Mouse (Mus musculus) macrophage (primary cell): ENCODE data around the gene Mdm2. TPM values are rescaled to one million over a fixed set of nuclear protein-coding genes. Genes with fewer than 3 reads are reported as not detected.

Experiments used
- H3K27ac ChIP-seq: fragments of 350-480 bp; formaldehyde crosslinking; 2 replicates; pipeline ENCODE4 v1.9.0; 2021
- H3K36me3 ChIP-seq: fragments of 350-480 bp; formaldehyde crosslinking; 2 replicates; pipeline ENCODE4 v1.9.0; 2021; ENCODE audit errors: inconsistent target
- H3K4me3 ChIP-seq: fragments of 350-480 bp; formaldehyde crosslinking; 2 replicates; pipeline ENCODE4 v1.9.0; 2021; ENCODE audit errors: inconsistent target
- H3K79me2 ChIP-seq: fragments of 350-480 bp; formaldehyde crosslinking; 2 replicates; pipeline ENCODE4 v1.9.0; 2021; ENCODE audit errors: inconsistent target
- WGBS: methylation state at CpG from one replicate; pipeline ENCODE4 v1.1.7; 2026; ENCODE audit warnings: inconsistent platforms; ENCODE audit not compliant: missing documents; 5-methylcytosine and 5-hydroxymethylcytosine counted together
- polyA plus RNA-seq: library from polyadenylated mRNA; stranded (reverse); fragments of 250-400 nt; gene quantifications from 3 replicates; pipeline ENCODE4 v1.2.4, GENCODE M21; 2018; ENCODE audit warnings: inconsistent platforms

The Mdm2 gene
- polyA plus RNA-seq, 1 experiment from 2014 or later: 84.1 TPM

- WGBS: 91% methylated on average over 28 of the region's 28 CpGs
- H3K79me2 ChIP-seq: no peaks in the 10 kb centered on the region
- H3K27ac ChIP-seq: no peak overlapping the region
- no peaks in the 10 kb centered on the region for H3K36me3 ChIP-seq
- H3K4me3 ChIP-seq: no peak overlapping the region
Measured at GRCm38 (mm10) chr10:117667663-117668507, 42.7 kb downstream of the Mdm2 start.

GRCm38 (mm10) chr10:117666947-117667630 is 43.5 kb downstream of the Mdm2 start:
- H3K36me3 ChIP-seq: no peaks in the 10 kb centered on the region
- H3K79me2 ChIP-seq: no peaks in the 10 kb centered on the region
- no peak overlapping the region for H3K27ac ChIP-seq
- WGBS: 93% methylated on average over 9 of the region's 9 CpGs
- H3K4me3 ChIP-seq: no peak overlapping the region

GRCm38 (mm10) chr10:117666361-117666760 is 44.2 kb downstream of the Mdm2 start:
- H3K36me3 ChIP-seq: no peaks in the 10 kb centered on the region
- H3K79me2 ChIP-seq: no peaks in the 10 kb centered on the region
- H3K27ac ChIP-seq: no peak overlapping the region
- H3K4me3 ChIP-seq: no peak overlapping the region
- 97% methylated on average over 3 of the region's 3 CpGs for WGBS

- 82% methylated on average over 8 of the region's 9 CpGs for WGBS
- Histone ChIP-seq H3K4me3 (no peak overlapping the region), H3K79me2 (no peaks in the 10 kb centered on the region), H3K27ac (no peak overlapping the region), H3K36me3 (no peaks in the 10 kb centered on the region)
Measured at GRCm38 (mm10) chr10:117665376-117666275, 44.9 kb downstream of the Mdm2 start.

GRCm38 (mm10) chr10:117664926-117665209 is 45.7 kb downstream of the Mdm2 start:
- H3K27ac ChIP-seq: no peak overlapping the region
- H3K79me2 ChIP-seq: no peaks in the 10 kb centered on the region
- H3K36me3 ChIP-seq: no peaks in the 10 kb centered on the region
- H3K4me3 ChIP-seq: no peak overlapping the region

- Histone ChIP-seq H3K4me3 (no peak overlapping the region), H3K79me2 (no peaks in the 10 kb centered on the region), H3K36me3 (no peaks in the 10 kb centered on the region), H3K27ac (no peak overlapping the region)
- 89% methylated on average over 14 of the region's 14 CpGs for WGBS
Measured at GRCm38 (mm10) chr10:117664208-117664925, 46.2 kb downstream of the Mdm2 start.

- WGBS: 90% methylated on average over 6 of the region's 9 CpGs
Measured at GRCm38 (mm10) chr10:117663865-117664200, 46.7 kb downstream of the Mdm2 start.

GRCm38 (mm10) chr10:117663056-117663864 is 47.3 kb downstream of the Mdm2 start:
- H3K36me3 ChIP-seq: no peaks in the 10 kb centered on the region
- no peak overlapping the region for H3K4me3 ChIP-seq
- H3K27ac ChIP-seq: no peak overlapping the region
- H3K79me2 ChIP-seq: no peaks in the 10 kb centered on the region
- 79% methylated on average over 14 of the region's 14 CpGs for WGBS

More at GRCm38 (mm10) chr10:117663865-117664200, 46.7 kb downstream of the Mdm2 start:
- no peaks in the 10 kb centered on the region for H3K36me3 ChIP-seq
- H3K79me2 ChIP-seq: no peaks in the 10 kb centered on the region
- H3K27ac ChIP-seq: no peak overlapping the region
- no peak overlapping the region for H3K4me3 ChIP-seq

- Histone ChIP-seq H3K27ac (no peak overlapping the region), H3K36me3 (no peaks in the 10 kb centered on the region), H3K4me3 (no peak overlapping the region), H3K79me2 (no peaks in the 10 kb centered on the region)
- 86% methylated on average over 15 of the region's 15 CpGs for WGBS
Measured at GRCm38 (mm10) chr10:117662316-117663055, 48.1 kb downstream of the Mdm2 start.

GRCm38 (mm10) chr10:117659819-117660218 is 50.7 kb downstream of the Mdm2 start:
- Histone ChIP-seq H3K27ac (no peak overlapping the region), H3K79me2 (no peaks in the 10 kb centered on the region), H3K36me3 (no peaks in the 10 kb centered on the region), H3K4me3 (no peak overlapping the region)
- 30% methylated on average over 11 of the region's 11 CpGs for WGBS

- Histone ChIP-seq H3K27ac (no peak overlapping the region), H3K79me2 (no peaks in the 10 kb centered on the region), H3K36me3 (no peaks in the 10 kb centered on the region), H3K4me3 (no peak overlapping the region)
- WGBS: 67% methylated on average over 11 of the region's 11 CpGs
Measured at GRCm38 (mm10) chr10:117659430-117659813, 51.1 kb downstream of the Mdm2 start.

- no peak overlapping the region for H3K27ac ChIP-seq
- 78% methylated on average over 14 of the region's 14 CpGs for WGBS
- H3K79me2 ChIP-seq: no peaks in the 10 kb centered on the region
Measured at GRCm38 (mm10) chr10:117658522-117659429, 51.8 kb downstream of the Mdm2 start.

More at GRCm38 (mm10) chr10:117658522-117659429, 51.8 kb downstream of the Mdm2 start:
- no peak overlapping the region for H3K4me3 ChIP-seq
- H3K36me3 ChIP-seq: no peaks in the 10 kb centered on the region
